Mouse (Mus musculus): ENCODE results near the gene Cdk12.

The Cdk12 gene

GRCm38 (mm10) chr11:98260706-98261479 is 58.0 kb downstream of the Cdk12 start:
- no peak for DNase-seq

- DNase-seq, result peak; percentile 70
Observed at GRCm38 (mm10) chr11:98265039-98265438, 62.2 kb downstream of the Cdk12 start.

- no peak for DNase-seq
Observed at GRCm38 (mm10) chr11:98265891-98266290, 63.0 kb downstream of the Cdk12 start.

GRCm38 (mm10) chr11:98266699-98267402 is 64.0 kb downstream of the Cdk12 start:
- no peak for DNase-seq

GRCm38 (mm10) chr11:98270066-98270465 is 67.2 kb downstream of the Cdk12 start:
- no peak for DNase-seq

GRCm38 (mm10) chr11:98270466-98270865 is 67.6 kb downstream of the Cdk12 start:
- no peak for DNase-seq

GRCm38 (mm10) chr11:98283740-98284139 is 80.9 kb downstream of the Cdk12 start:
- DNase-seq, result no peak

- no peak for DNase-seq
Observed at GRCm38 (mm10) chr11:98284230-98284629, 81.4 kb downstream of the Cdk12 start.

- no peak for DNase-seq
Observed at GRCm38 (mm10) chr11:98285368-98285767, 82.5 kb downstream of the Cdk12 start.

- no peak for DNase-seq
Observed at GRCm38 (mm10) chr11:98287531-98287930, 84.7 kb downstream of the Cdk12 start.

GRCm38 (mm10) chr11:98287961-98288360 is 85.1 kb downstream of the Cdk12 start:
- no peak for DNase-seq

- DNase-seq, result peak; percentile 76
Observed at GRCm38 (mm10) chr11:98289873-98290272, 87.0 kb downstream of the Cdk12 start.

GRCm38 (mm10) chr11:98290906-98291305 is 88.0 kb downstream of the Cdk12 start:
- no peak for DNase-seq

- DNase-seq, result peak; percentile 9
Observed at GRCm38 (mm10) chr11:98293070-98293469, 90.2 kb downstream of the Cdk12 start.

GRCm38 (mm10) chr11:98294188-98295012 is 91.5 kb downstream of the Cdk12 start:
- DNase-seq, result peak; percentile 48

GRCm38 (mm10) chr11:98295013-98295585 is 92.2 kb downstream of the Cdk12 start:
- DNase-seq, result peak; percentile 15

GRCm38 (mm10) chr11:98296277-98296676 is 93.4 kb downstream of the Cdk12 start:
- DNase-seq, result no peak

- peak; percentile 8 for DNase-seq
Observed at GRCm38 (mm10) chr11:98296916-98297315, 94.1 kb downstream of the Cdk12 start.

- DNase-seq, result peak; percentile 72
Observed at GRCm38 (mm10) chr11:98297778-98298177, 94.9 kb downstream of the Cdk12 start.

GRCm38 (mm10) chr11:98298484-98299205 is 95.8 kb downstream of the Cdk12 start:
- DNase-seq, result no peak

GRCm38 (mm10) chr11:98313790-98314323 is 111.0 kb downstream of the Cdk12 start:
- DNase-seq, result no peak

GRCm38 (mm10) chr11:98317479-98317878 is 114.6 kb downstream of the Cdk12 start:
- no peak for DNase-seq
